22 mouse cellular contexts compared by ENCODE assay signal in the genomic region with DNA sequence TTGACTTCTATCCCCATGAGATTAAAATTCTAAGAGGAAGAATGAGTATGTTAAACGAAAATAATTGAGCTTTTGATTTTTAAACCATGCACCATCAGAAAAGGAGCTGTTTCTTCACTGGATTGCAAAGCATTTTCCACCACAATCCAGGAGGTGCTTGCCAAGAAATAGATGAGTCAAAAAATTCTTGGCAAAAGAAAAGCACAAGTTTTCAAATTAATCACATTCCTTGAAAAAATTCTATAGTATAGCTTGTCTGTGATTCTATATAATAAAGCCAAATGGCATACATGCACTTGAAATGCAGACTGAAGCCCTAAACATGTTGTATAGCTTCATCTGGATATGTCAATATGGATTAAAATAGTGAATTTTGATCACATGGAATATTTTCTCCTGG.
A peak's percentile ranks its signal among the peaks of the same experiment; 100 is the strongest.
DNase-seq lines count a peak whose midpoint lies in the region; ATAC-seq lines count a peak whose summit lies in the region.
"Had no signal": no experiment of that assay in that cellular context is flagged by ENCODE, and none has a peak within 500 bp of the region (broad histone marks: within the 10 kb centered on the region; RNA-seq: fewer than 3 reads in every experiment).

No protein-coding gene starts in this region.

- ATAC-seq in forebrain, embryonic 14.5 days: no peak
- ATAC-seq in forebrain, embryonic 12.5 days (ENCODE audit: low FRiP score): no peak
- ATAC-seq: intestine, embryonic 16.5 days had no signal

- H3K9me3 ChIP-seq in forebrain, embryonic 14.5 days (replicated peaks; ENCODE audit: control insufficient read depth, low read length): no peaks in the 10 kb centered on the region
- H3K9me3 ChIP-seq in forebrain, embryonic 12.5 days: no peaks in the 10 kb centered on the region
- H3K9me3 ChIP-seq in hindbrain, embryonic 10.5 days: no peaks in the 10 kb centered on the region
- H3K9me3 ChIP-seq: embryonic facial prominence, embryonic 15.5 days; forebrain, embryonic 10.5 days; heart, embryonic 15.5 days; hindbrain, embryonic 15.5 days had no signal

- H3K4me1 ChIP-seq in forebrain, embryonic 14.5 days (ENCODE audit: control insufficient read depth, insufficient read depth, low read length): no peaks in the 10 kb centered on the region
- no peaks in the 10 kb centered on the region for H3K4me1 ChIP-seq in forebrain, embryonic 12.5 days
- H3K4me1 ChIP-seq in hindbrain, embryonic 10.5 days (replicated peaks): no peaks in the 10 kb centered on the region
- H3K4me1 ChIP-seq: embryonic facial prominence, embryonic 15.5 days; forebrain, embryonic 10.5 days; heart, embryonic 15.5 days; hindbrain, embryonic 15.5 days had no signal

- H3K27ac ChIP-seq in forebrain, embryonic 14.5 days (ENCODE audit: low read depth, low read length): no peak overlapping the region
- no peak overlapping the region for H3K27ac ChIP-seq in forebrain, embryonic 12.5 days
- no peak overlapping the region for H3K27ac ChIP-seq in hindbrain, embryonic 10.5 days
- H3K27ac ChIP-seq: embryonic facial prominence, embryonic 15.5 days; forebrain, embryonic 10.5 days; heart, embryonic 15.5 days; hindbrain, embryonic 15.5 days had no signal

- H3K9ac ChIP-seq in forebrain, embryonic 14.5 days (ENCODE audit: low read length): no peak overlapping the region
- H3K9ac ChIP-seq in forebrain, embryonic 12.5 days: no peak overlapping the region
- H3K9ac ChIP-seq: embryonic facial prominence, embryonic 15.5 days; heart, embryonic 15.5 days; hindbrain, embryonic 15.5 days had no signal

- WGBS in forebrain, embryonic 14.5 days: 62% methylated on average over 1 of the region's 1 CpGs
- 81% methylated on average over 1 of the region's 1 CpGs for WGBS in forebrain, embryonic 12.5 days
- WGBS in hindbrain, embryonic 10.5 days: 73% methylated on average over 1 of the region's 1 CpGs

- DNase-seq in forebrain, embryonic 14.5 days (ENCODE audit: low spot score): peak; percentile 9
- peak; percentile 5 for DNase-seq in layer of hippocampus, adult 9-10 months (ENCODE audit: low spot score)
- no peak for DNase-seq in layer of hippocampus, adult 11-12 months (ENCODE audit: low spot score)
- DNase-seq in 3134 (ENCODE audit: extremely low read depth, insufficient read length, low spot score): peak; percentile 60
- DNase-seq in brain, adult 2 months (ENCODE audit: low read depth, low spot score): peak; percentile 53
- no peak for DNase-seq in hindbrain, embryonic 10.5 days (ENCODE audit: low spot score)
- DNase-seq in thymus, postnatal 0 days (ENCODE audit: low spot score): no peak
- DNase-seq: adrenal gland, adult 8-10 months; adrenal gland, postnatal 36 days; cerebellum, adult 11-12 months; cerebellum, adult 9-10 months; cerebellum, postnatal 36 days; gastrocnemius, postnatal 10 days had no signal

- no peaks in the 10 kb centered on the region for H3K27me3 ChIP-seq in forebrain, embryonic 14.5 days (replicated peaks; ENCODE audit: control insufficient read depth, insufficient read depth, low read length)
- H3K27me3 ChIP-seq in forebrain, embryonic 12.5 days: no peaks in the 10 kb centered on the region
- no peaks in the 10 kb centered on the region for H3K27me3 ChIP-seq in hindbrain, embryonic 10.5 days (ENCODE audit: insufficient read depth, poor library complexity, severe bottlenecking)
- H3K27me3 ChIP-seq: CH12.LX; embryonic facial prominence, embryonic 15.5 days; heart, embryonic 15.5 days; hindbrain, embryonic 15.5 days had no signal

- no peak overlapping the region for H3K4me3 ChIP-seq in forebrain, embryonic 14.5 days (ENCODE audit: low read depth, low read length)
- H3K4me3 ChIP-seq in forebrain, embryonic 12.5 days (replicated peaks): no peak overlapping the region
- H3K4me3 ChIP-seq in hindbrain, embryonic 10.5 days: no peak overlapping the region
- H3K4me3 ChIP-seq: embryonic facial prominence, embryonic 15.5 days; erythroblast, embryonic 14.5 days; forebrain, embryonic 10.5 days; heart, embryonic 15.5 days; hindbrain, embryonic 15.5 days had no signal

- H3K4me2 ChIP-seq in forebrain, embryonic 14.5 days (ENCODE audit: low read length): no peak overlapping the region
- no peak overlapping the region for H3K4me2 ChIP-seq in forebrain, embryonic 12.5 days
- H3K4me2 ChIP-seq: embryonic facial prominence, embryonic 15.5 days; heart, embryonic 11.5 days; heart, embryonic 15.5 days; hindbrain, embryonic 15.5 days had no signal

- no peaks in the 10 kb centered on the region for H3K36me3 ChIP-seq in forebrain, embryonic 14.5 days (ENCODE audit: control insufficient read depth, insufficient read depth, low read length)
- H3K36me3 ChIP-seq in forebrain, embryonic 12.5 days (replicated peaks): no peaks in the 10 kb centered on the region
- H3K36me3 ChIP-seq in hindbrain, embryonic 10.5 days: no peaks in the 10 kb centered on the region
- H3K36me3 ChIP-seq: embryonic facial prominence, embryonic 15.5 days; forebrain, embryonic 10.5 days; heart, embryonic 15.5 days; hindbrain, embryonic 15.5 days had no signal

Comparison
In these comparisons a context has a peak if more than half of its experiments do, and no peak if none do; other contexts are left out.
1. DNase-seq: peak in forebrain, embryonic 14.5 days (single experiment), layer of hippocampus, adult 9-10 months (single experiment), 3134 (single experiment) and brain, adult 2 months (single experiment); none in layer of hippocampus, adult 11-12 months (single experiment), hindbrain, embryonic 10.5 days (single experiment) and thymus, postnatal 0 days (single experiment).